Mouse (Mus musculus) megakaryocyte, embryonic 14.5 days (primary cell): Measurements from ENCODE around the gene Zkscan16.

ENCODE experiments used
- FLI1 ChIP-seq: IDR thresholded peaks from 2 replicates; pipeline ENCODE4 v1.6.1; 2012; ENCODE audit warnings: low read length, inconsistent platforms, mixed read lengths
- GATA1 ChIP-seq: IDR thresholded peaks from 3 replicates; pipeline ENCODE4 v1.6.1; 2012; ENCODE audit warnings: mixed read lengths, low read length, inconsistent platforms, borderline replicate concordance

DNA sequence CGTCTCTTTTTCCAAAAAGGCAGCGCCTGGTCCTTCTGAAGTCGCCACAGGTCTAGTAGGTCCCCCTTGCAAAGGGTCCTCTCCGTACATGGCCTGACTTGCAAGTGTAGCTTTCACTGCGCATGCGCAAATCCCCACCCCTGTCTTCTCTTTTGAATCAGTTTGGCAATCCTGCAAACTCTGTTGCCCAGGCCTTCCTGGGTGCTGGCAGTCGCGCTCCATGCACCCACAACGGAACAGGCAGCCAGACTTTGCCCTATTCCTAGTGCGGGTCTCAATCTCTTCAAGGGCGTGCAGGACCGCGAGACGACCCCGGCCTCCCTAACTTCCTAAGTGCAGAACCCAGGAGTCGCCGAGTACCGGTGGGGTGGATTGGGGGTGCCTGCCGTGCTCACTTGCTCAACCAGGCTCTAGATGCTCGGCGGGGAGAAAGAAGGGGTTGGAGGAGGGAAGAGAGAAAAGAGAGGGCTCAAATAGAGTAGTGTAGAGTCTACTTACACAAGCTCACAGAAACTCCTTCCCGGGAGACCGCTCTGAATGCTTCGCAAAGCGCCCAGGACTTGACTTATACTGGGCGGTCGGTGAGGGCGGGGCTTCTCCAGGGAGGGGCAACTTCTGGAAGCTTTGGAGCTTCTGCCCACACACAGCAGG, 43.2 kb downstream of the Zkscan16 start, which contains the start of gene Ptgr1:
- no peak for TF ChIP-seq GATA1
- TF ChIP-seq FLI1 = no peak
